Mouse (Mus musculus): ENCODE results near the gene Tmem217.
"Not testable (repeated sequence)": the region's sequence is repeated elsewhere in the genome, so short reads cannot be mapped to it uniquely, and the experiment has no call there.

Tmem217 gene

GRCm38 (mm10) chr17:29502669-29503665 is 49.2 kb downstream of the Tmem217 start:
- DNase-seq (ENCODE audit: low read depth, low spot score), result no peak

GRCm38 (mm10) chr17:29502005-29502668 is 50.0 kb downstream of the Tmem217 start:
- no peak for DNase-seq (ENCODE audit: low read depth, low spot score)

GRCm38 (mm10) chr17:29500802-29501469 is 51.2 kb downstream of the Tmem217 start:
- DNase-seq (ENCODE audit: low read depth, low spot score), result no peak

- DNase-seq (ENCODE audit: low read depth, low spot score), result no peak
Observed at GRCm38 (mm10) chr17:29500243-29500740, 51.9 kb downstream of the Tmem217 start.

- DNase-seq (ENCODE audit: low read depth, low spot score), result no peak
Observed at GRCm38 (mm10) chr17:29499511-29499910, 52.7 kb downstream of the Tmem217 start.

- DNase-seq (ENCODE audit: low read depth, low spot score), result not testable (repeated sequence)
Observed at GRCm38 (mm10) chr17:29498952-29499351, 53.2 kb downstream of the Tmem217 start.

- no peak for DNase-seq (ENCODE audit: low read depth, low spot score)
Observed at GRCm38 (mm10) chr17:29498028-29498427, 54.2 kb downstream of the Tmem217 start.

GRCm38 (mm10) chr17:29497481-29497880 is 54.7 kb downstream of the Tmem217 start:
- not testable (repeated sequence) for DNase-seq (ENCODE audit: low read depth, low spot score)

- DNase-seq (ENCODE audit: low read depth, low spot score), result no peak
Observed at GRCm38 (mm10) chr17:29497071-29497354, 55.2 kb downstream of the Tmem217 start.

- DNase-seq (ENCODE audit: low read depth, low spot score), result no peak
Observed at GRCm38 (mm10) chr17:29496211-29497070, 55.7 kb downstream of the Tmem217 start.

GRCm38 (mm10) chr17:29494732-29495076 is 57.5 kb downstream of the Tmem217 start:
- no peak for DNase-seq (ENCODE audit: low read depth, low spot score)

- no peak for DNase-seq (ENCODE audit: low read depth, low spot score)
Observed at GRCm38 (mm10) chr17:29494062-29494731, 58.0 kb downstream of the Tmem217 start.

GRCm38 (mm10) chr17:29493461-29493980 is 58.7 kb downstream of the Tmem217 start:
- no peak for DNase-seq (ENCODE audit: low read depth, low spot score)

- DNase-seq (ENCODE audit: low read depth, low spot score), result no peak
Observed at GRCm38 (mm10) chr17:29492269-29493191, 59.7 kb downstream of the Tmem217 start.

GRCm38 (mm10) chr17:29491591-29492268 is 60.5 kb downstream of the Tmem217 start:
- no peak for DNase-seq (ENCODE audit: low read depth, low spot score)

- no peak for DNase-seq (ENCODE audit: low read depth, low spot score)
Observed at GRCm38 (mm10) chr17:29490713-29491581, 61.2 kb downstream of the Tmem217 start, which contains the start of gene Pim1. Pim1 (plus strand) TSS chr17:29490753.

- peak; percentile 95 for DNase-seq (ENCODE audit: low read depth, low spot score)
Observed at GRCm38 (mm10) chr17:29489971-29490712, 62.0 kb downstream of the Tmem217 start.
